Mouse (Mus musculus): Measurements from ENCODE around the gene Gm20388.

DNA sequence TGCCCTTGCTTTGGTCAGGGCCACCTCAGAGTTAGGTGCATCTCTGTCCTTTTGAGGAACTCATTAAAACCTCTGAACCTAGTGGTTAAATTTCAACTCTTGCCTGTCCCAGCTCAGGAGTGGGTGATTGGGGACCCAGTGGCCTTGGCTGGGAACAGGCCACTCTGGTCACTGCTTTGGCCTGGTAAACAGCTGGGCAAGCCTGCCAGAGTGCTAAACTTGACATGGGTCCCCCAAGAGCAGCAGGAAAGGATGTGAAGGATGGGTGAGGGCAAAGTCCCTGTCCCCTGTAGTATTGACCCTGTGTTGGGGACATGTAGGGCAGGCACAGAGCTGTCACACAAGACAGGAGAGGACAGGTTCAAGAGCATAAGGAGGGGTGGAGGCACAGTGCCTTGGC lies 2034.2 kb downstream of the Gm20388 start, which contains the start of gene Car5a:
- TF ChIP-seq CTCF (IDR thresholded peaks at IDR 0.05; ENCODE audit: borderline replicate concordance, extremely low read depth, insufficient read depth, insufficient read length) (no peak), POLR2A (IDR thresholded peaks at IDR 0.05; ENCODE audit: borderline replicate concordance, extremely low read depth, insufficient read depth, insufficient read length, poor library complexity, severe bottlenecking) (no peak)

All from brain, embryonic 14.5 days (tissue).